Mouse (Mus musculus) cerebellum, adult 2 months (tissue): ENCODE results near the gene Smu1. TPM values are rescaled to one million over a fixed set of nuclear protein-coding genes. Genes with fewer than 3 reads are reported as not detected.
"Not testable (repeated sequence)": the region's sequence is repeated elsewhere in the genome, so short reads cannot be mapped to it uniquely, and the experiment has no call there.

ENCODE experiments used
- DNase-seq, 2 experiments: peaks; one replicate each; pipeline ENCODE4 v3.0.0; 2021
- H3K27ac ChIP-seq: fragments of 200-500 bp; 2 replicates; pipeline ENCODE4 v1.5.1; 2012; ENCODE audit warnings: low read length, control low read depth, inconsistent platforms; ENCODE audit not compliant: insufficient read depth
- H3K27me3 ChIP-seq: fragments of 200-500 bp; 2 replicates; pipeline ENCODE4 v1.6.1; 2012; ENCODE audit warnings: inconsistent platforms, mild to moderate bottlenecking, low read length, moderate library complexity; ENCODE audit not compliant: control insufficient read depth, insufficient read depth
- H3K4me1 ChIP-seq: fragments of 200-500 bp; 2 replicates; pipeline ENCODE4 v1.6.1; 2011; ENCODE audit warnings: low read length; ENCODE audit not compliant: control insufficient read depth, insufficient read depth
- H3K4me3 ChIP-seq: fragments of 200-500 bp; replicated peaks from 2 replicates; pipeline ENCODE3; 2011; ENCODE audit warnings: mild to moderate bottlenecking, low read depth, low read length, control low read depth; ENCODE audit not compliant: insufficient read depth
- CTCF ChIP-seq: fragments of 200-500 bp; IDR thresholded peaks from 2 replicates; pipeline ENCODE4 v1.5.1; 2011; ENCODE audit warnings: low read depth, mild to moderate bottlenecking, control low read depth, low read length, moderate library complexity, borderline replicate concordance; ENCODE audit not compliant: insufficient read depth
- POLR2A ChIP-seq: fragments of 200-500 bp; IDR thresholded peaks from 2 replicates; pipeline ENCODE4 v1.6.1; 2011; ENCODE audit warnings: low read length, control low read depth, borderline replicate concordance; ENCODE audit not compliant: insufficient read depth
- WGBS: fragments of 180-500 bp; shearing (Covaris S2); methylation state at CpG from one replicate; pipeline ENCODE4 v1.1.7; 2018; 5-methylcytosine and 5-hydroxymethylcytosine counted together
- polyA plus RNA-seq: library from polyadenylated mRNA; depleted of rRNA; stranded (reverse); fragments of >200 nt; gene quantifications from 2 replicates; pipeline ENCODE4 v1.2.3, GENCODE M21; 2012; rRNA removed

The Smu1 gene
- 57.0 and 57.8 TPM in 2 replicates for polyA plus RNA-seq

GRCm38 (mm10) chr4:40757780-40758420 lies at the start of gene Smu1:
TSS of gene Smu1 (minus strand) at chr4:40757923.
- peak; percentile 97 for DNase-seq
- TF ChIP-seq POLR2A (peak; percentile 85), CTCF (no peak)
- Histone ChIP-seq H3K27me3 (no peaks in the 10 kb centered on the region), H3K4me3 (peak within 1 kb of the TSS; percentile 93), H3K27ac (peak within 1 kb of the TSS; percentile 6; the same call in 1 of the 2 replicates), H3K4me1 (no peaks in the 10 kb centered on the region)
- under 1% methylated on average over 40 of the region's 40 CpGs for WGBS

GRCm38 (mm10) chr4:40807382-40807781 lies 49.7 kb upstream of the Smu1 start:
- TF ChIP-seq POLR2A (no peak), CTCF (no peak)
- 91% methylated on average over 4 of the region's 4 CpGs for WGBS

GRCm38 (mm10) chr4:40805401-40805800 lies 47.7 kb upstream of the Smu1 start:
- TF ChIP-seq CTCF (no peak), POLR2A (no peak)
- Histone ChIP-seq H3K27ac (no peak overlapping the region), H3K4me1 (no peaks in the 10 kb centered on the region), H3K27me3 (no peaks in the 10 kb centered on the region), H3K4me3 (no peak overlapping the region)
- no peak for DNase-seq
- WGBS = 84% methylated on average over 8 of the region's 8 CpGs

More at GRCm38 (mm10) chr4:40807382-40807781, 49.7 kb upstream of the Smu1 start:
- Histone ChIP-seq H3K4me3 (no peak overlapping the region), H3K4me1 (no peaks in the 10 kb centered on the region), H3K27me3 (no peaks in the 10 kb centered on the region), H3K27ac (no peak overlapping the region)
- no peak for DNase-seq

GRCm38 (mm10) chr4:40802787-40803186 lies 45.1 kb upstream of the Smu1 start:
- WGBS = 77% methylated on average over 3 of the region's 3 CpGs
- H3K27ac ChIP-seq = no peak overlapping the region
- TF ChIP-seq POLR2A (no peak), CTCF (no peak)
- no peak overlapping the region for H3K4me3 ChIP-seq
- H3K4me1 ChIP-seq = no peaks in the 10 kb centered on the region
- H3K27me3 ChIP-seq = no peaks in the 10 kb centered on the region
- DNase-seq = no peak

GRCm38 (mm10) chr4:40801908-40802307 lies 44.2 kb upstream of the Smu1 start:
- Histone ChIP-seq H3K4me1 (no peaks in the 10 kb centered on the region), H3K27ac (no peak overlapping the region), H3K4me3 (no peak overlapping the region), H3K27me3 (no peaks in the 10 kb centered on the region)
- no peak for DNase-seq
- TF ChIP-seq POLR2A (no peak), CTCF (no peak)
- 91% methylated on average over 4 of the region's 4 CpGs for WGBS

- TF ChIP-seq CTCF (no peak), POLR2A (no peak)
- H3K27me3 ChIP-seq = no peaks in the 10 kb centered on the region
- WGBS = 87% methylated on average over 3 of the region's 3 CpGs
- no peak overlapping the region for H3K4me3 ChIP-seq
- no peak for DNase-seq
- no peak overlapping the region for H3K27ac ChIP-seq
- no peaks in the 10 kb centered on the region for H3K4me1 ChIP-seq
These were observed 43.1 kb upstream of the Smu1 start for GRCm38 (mm10) chr4:40800873-40801272.

GRCm38 (mm10) chr4:40798833-40799555 lies 41.3 kb upstream of the Smu1 start:
- not testable (repeated sequence) for H3K4me1 ChIP-seq, H3K27me3 ChIP-seq, H3K4me3 ChIP-seq, H3K27ac ChIP-seq, DNase-seq
- WGBS = 77% methylated on average over 2 of the region's 2 CpGs

- Histone ChIP-seq H3K27me3 (no peaks in the 10 kb centered on the region), H3K27ac (no peak overlapping the region), H3K4me1 (no peaks in the 10 kb centered on the region), H3K4me3 (no peak overlapping the region)
- no peak for DNase-seq
- TF ChIP-seq CTCF = no peak
- no peak for TF ChIP-seq POLR2A
- WGBS = 89% methylated on average over 3 of the region's 3 CpGs
These were observed 38.0 kb upstream of the Smu1 start for GRCm38 (mm10) chr4:40795761-40796160.
